Mouse (Mus musculus): ENCODE measurements around the gene Zfp750. TPM values are rescaled to one million over a fixed set of nuclear protein-coding genes. Genes with fewer than 3 reads are reported as not detected.

Gene Zfp750
- polyA plus RNA-seq, 1 experiment from 2014 or later, result not detected

DNA sequence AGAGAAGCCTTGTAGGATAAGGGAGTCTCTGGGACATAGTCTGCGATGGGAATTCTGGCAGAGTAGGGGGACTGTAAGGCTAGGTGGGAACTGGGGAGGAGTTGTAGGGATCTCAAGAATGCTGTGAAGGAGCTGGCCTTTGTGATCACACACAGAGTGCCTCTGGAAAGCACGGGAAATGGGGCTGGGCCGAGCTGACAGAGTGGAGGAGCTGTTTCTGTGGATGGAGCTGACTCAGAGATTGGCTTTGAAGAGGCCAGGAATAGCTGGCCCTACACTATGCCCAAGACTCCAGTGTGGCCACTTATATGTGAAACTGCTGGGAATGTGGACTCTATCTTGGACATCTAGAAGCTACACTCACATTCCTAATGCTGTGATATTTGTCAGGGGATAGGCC, 17.4 kb upstream of the Zfp750 start:
- ATAC-seq (no peak), DNase-seq (ENCODE audit: low read depth, low spot score) (no peak)
- in situ Hi-C loops (cut with MboI; ENCODE audit: low pct_unique_long_range_greater_than_20kb), result no loop called here
- ChIA-PET POLR2A (interaction anchor here (0.6 kb wide), 1 partner anchor 200 kb away, joined by 3 read pairs; no protein-coding TSS in a partner anchor), CTCF (interaction anchor here (0.9 to 1.6 kb wide), 3 partner anchors 9 to 13 kb away, joined by 3 read pairs; no protein-coding TSS in a partner anchor)
- no peaks in the 10 kb centered on the region for H3K27me3 ChIP-seq
- TF ChIP-seq CTCF (IDR thresholded peaks at IDR 0.05), result no peak

DNA sequence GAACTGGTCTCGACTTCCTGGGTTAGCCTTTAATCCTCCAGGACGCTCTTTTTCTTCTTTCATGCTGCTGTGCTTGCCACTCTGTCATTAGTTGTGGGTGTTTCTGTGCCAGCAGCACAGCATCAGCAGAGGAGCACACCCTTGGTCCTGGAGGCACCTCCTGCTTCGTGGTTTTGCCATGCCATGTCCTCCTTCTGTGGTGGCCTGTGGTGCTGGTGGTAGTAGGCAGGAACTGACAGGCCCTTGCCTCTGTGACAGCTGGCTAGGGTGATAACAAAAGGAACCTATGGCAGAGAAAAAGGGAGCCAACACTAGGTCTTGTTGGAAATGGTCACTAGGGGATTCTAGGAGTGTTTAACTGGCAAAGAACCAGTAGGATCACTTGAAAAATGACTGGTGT, 10.6 kb upstream of the Zfp750 start:
- TF ChIP-seq CTCF (IDR thresholded peaks at IDR 0.05), result no peak
- POLR2A ChIA-PET, result no interaction called here
- no peaks in the 10 kb centered on the region for H3K27me3 ChIP-seq
- in situ Hi-C loops (cut with MboI; ENCODE audit: low pct_unique_long_range_greater_than_20kb), result no loop called here
- DNase-seq (ENCODE audit: low read depth, low spot score) (no peak), ATAC-seq (no peak)
- CTCF ChIA-PET, result no interaction called here

DNA sequence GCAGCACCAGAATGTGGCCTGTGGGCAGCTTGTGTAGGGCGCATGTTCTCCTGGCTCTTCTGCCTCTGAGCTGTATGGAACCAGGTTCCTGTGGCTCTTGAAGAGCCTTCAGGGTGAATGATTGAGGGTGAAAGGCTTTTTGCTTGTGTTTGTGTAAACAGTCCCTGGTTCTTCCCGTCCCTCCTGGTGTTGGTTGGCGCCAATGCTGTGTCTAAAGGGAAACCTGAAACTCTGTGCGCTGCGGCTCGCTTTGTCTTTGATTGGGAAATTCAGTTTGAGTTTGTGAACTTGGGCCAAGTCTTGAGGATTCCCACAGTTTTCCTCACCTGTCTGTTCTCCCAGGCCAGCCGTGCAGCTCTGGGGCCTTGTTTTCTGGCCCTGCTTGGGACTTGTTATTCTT, 5.1 kb upstream of the Zfp750 start:
- TF ChIP-seq CTCF (IDR thresholded peaks at IDR 0.05), result no peak
- ATAC-seq, result no peak
- no peak for DNase-seq (ENCODE audit: low read depth, low spot score)
- ChIA-PET CTCF (interaction anchor here (0.9 kb wide), 1 partner anchor 12 kb away, joined by 3 read pairs; no protein-coding TSS in a partner anchor), POLR2A (no interaction called here)
- no peaks in the 10 kb centered on the region for H3K27me3 ChIP-seq
- in situ Hi-C loops (cut with MboI; ENCODE audit: low pct_unique_long_range_greater_than_20kb), result no loop called here

DNA sequence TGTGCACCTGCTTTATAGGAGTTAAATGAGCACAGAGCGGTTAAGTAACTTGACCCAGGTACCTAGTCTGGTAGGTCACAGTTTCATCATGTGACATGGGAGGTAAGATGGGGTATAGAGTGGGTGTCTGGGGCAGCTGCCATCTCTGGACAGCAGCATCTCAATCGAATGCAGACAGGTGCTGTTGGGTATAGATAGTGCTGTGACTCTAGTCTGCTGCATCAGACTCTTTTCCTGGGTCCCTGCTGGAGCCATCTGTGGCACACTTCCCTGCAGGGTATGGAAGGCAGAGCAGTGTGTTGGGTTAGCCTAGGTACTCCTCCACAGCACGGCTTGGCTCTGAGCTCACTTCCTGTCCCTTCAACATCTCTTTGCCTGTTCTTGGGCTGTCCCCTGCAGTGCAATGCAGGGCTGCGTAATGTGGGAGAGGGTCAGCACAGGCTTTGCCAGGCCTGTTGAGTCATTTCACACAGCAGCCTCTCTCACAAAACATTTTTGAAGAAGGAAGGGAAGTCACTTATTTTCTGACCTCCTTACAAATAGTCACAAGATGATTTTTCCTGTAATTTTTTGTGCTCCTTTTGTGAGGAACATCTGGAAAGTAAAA, 3.1 kb upstream of the Zfp750 start:
- no peaks in the 10 kb centered on the region for H3K27me3 ChIP-seq
- POLR2A ChIA-PET, result no interaction called here
- CTCF ChIA-PET, result interaction anchor here (1.5 kb wide), 1 partner anchor 9 kb away, joined by 4 read pairs; no protein-coding TSS in a partner anchor
- ATAC-seq (no peak), DNase-seq (ENCODE audit: low read depth, low spot score) (no peak)
- in situ Hi-C loops (cut with MboI; ENCODE audit: low pct_unique_long_range_greater_than_20kb), result no loop called here
- TF ChIP-seq CTCF (IDR thresholded peaks at IDR 0.05), result no peak

DNA sequence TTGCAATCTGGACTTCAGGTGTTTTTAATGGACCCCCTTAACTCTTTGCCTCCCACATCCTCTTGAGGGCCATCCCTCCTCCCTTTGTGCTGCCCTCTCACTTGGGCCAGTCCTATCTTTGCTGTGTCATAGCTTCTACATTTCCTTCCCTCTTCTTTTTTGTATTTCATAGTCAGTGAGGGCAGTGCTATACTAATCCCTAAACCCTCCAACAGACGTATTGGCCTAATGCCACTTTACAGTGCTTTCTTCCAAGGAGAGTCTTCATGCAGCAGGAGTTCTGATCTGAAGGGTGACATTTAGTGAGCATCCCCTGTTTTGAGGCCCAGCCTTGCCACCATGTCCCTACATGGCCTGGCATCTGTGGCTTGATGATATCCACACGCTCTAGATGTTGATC, 1.6 kb upstream of the Zfp750 start:
- no peak for DNase-seq (ENCODE audit: low read depth, low spot score)
- H3K27me3 ChIP-seq, result no peaks in the 10 kb centered on the region
- TF ChIP-seq CTCF (IDR thresholded peaks at IDR 0.05), result no peak
- POLR2A ChIA-PET, result interaction anchor here (0.7 to 0.9 kb wide), 2 partner anchors 19 to 190 kb away, joined by 4 read pairs; no protein-coding TSS in a partner anchor
- no peak for ATAC-seq
- CTCF ChIA-PET, result no interaction called here
- in situ Hi-C loops (cut with MboI; ENCODE audit: low pct_unique_long_range_greater_than_20kb), result no loop called here

DNA sequence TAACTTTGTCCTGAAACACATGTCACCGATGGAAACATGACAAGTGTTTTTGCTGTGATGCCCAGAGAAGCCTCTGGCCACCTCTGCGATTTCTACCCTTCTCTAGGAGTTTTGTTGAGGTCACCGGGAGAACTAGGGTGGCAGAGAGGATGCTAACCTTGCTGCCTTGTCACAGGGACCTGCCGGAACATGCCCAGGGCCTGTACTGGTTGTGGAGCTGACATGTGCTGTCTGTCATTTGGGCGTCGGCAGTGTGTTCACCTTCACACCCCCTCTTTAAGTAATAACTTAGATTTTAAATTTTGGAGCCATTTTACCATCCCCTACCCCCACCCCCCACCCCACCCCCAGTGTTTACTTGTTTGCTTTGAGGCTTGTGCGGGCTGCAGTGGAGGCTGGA, 570 bp upstream of the Zfp750 start:
- in situ Hi-C loops (cut with MboI; ENCODE audit: low pct_unique_long_range_greater_than_20kb), result no loop called here
- H3K27me3 ChIP-seq, result no peaks in the 10 kb centered on the region
- no peak for ATAC-seq
- no peak for DNase-seq (ENCODE audit: low read depth, low spot score)
- ChIA-PET POLR2A (interaction anchor here (0.9 kb wide), 1 partner anchor 18 kb away, joined by 4 read pairs; no protein-coding TSS in a partner anchor), CTCF (no interaction called here)
- TF ChIP-seq CTCF (IDR thresholded peaks at IDR 0.05), result no peak

DNA sequence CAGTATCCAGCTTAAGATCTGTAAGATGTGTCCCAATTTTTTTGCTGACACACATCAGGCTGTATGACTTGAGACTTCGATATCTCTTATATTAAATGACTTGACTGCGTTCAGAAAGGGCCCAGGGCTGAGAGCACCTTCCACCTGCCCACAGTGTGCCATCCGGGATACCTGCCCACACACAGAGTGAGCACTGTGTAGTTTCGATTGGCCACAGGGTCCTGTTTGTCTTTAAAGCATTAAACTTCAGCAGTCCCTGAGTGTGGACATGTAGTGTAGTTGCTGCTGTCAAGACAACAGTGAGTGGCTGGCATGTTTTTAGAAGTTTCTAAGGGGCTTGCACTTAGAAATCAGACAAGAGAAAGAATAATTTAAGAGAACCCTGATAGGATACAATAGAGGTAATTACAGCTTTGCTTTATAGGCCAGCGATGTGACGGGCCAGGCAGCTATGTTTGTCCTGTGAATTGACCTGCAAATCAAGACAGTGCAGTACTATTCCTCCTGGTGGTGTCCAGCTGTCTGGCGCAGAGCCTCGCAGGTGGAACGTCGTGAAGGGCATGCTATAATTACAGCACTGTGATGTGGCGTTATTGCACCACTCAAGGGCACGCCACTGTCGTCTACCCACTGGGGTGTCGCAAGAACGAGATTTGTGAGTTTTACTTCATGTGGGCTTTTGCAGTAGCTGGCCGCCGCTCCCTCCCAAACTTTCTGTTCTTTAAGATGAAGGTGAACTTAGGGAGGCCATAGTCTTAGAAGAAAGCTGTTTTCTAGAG, 1.3 kb downstream of the Zfp750 start:
- POLR2A ChIA-PET, result no interaction called here
- CTCF ChIA-PET, result interaction anchor here (0.9 kb wide), 1 partner anchor 16 kb away, joined by 3 read pairs; no protein-coding TSS in a partner anchor
- in situ Hi-C loops (cut with MboI; ENCODE audit: low pct_unique_long_range_greater_than_20kb), result no loop called here
- DNase-seq (ENCODE audit: low read depth, low spot score) (no peak), ATAC-seq (no peak)
- TF ChIP-seq CTCF (IDR thresholded peaks at IDR 0.05), result no peak
- H3K27me3 ChIP-seq, result no peaks in the 10 kb centered on the region

DNA sequence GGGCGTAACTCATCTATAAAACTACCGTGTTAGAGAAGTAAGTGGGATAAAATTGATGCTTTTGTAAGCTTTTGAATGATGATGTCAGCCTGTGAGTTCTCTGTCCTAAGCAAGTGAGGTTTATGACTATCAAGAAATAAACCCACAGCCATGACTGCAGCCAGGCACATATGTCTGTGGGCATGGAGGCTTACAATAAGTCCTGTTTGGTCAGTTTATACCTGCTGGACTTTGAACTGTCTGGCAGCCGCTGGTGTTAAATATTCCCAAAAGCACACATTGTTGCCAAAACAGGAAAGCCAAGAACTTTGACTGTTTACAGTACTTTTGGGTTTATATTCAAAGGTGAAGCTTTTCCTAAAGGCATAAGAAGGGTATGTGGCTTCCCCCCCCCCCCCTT, 2.2 kb downstream of the Zfp750 start:
- POLR2A ChIA-PET, result no interaction called here
- H3K27me3 ChIP-seq, result no peaks in the 10 kb centered on the region
- DNase-seq (ENCODE audit: low read depth, low spot score), result no peak
- TF ChIP-seq CTCF (IDR thresholded peaks at IDR 0.05), result no peak
- no peak for ATAC-seq
- CTCF ChIA-PET, result interaction anchor here (1.5 kb wide), 1 partner anchor 11 kb away, joined by 6 read pairs; no protein-coding TSS in a partner anchor
- in situ Hi-C loops (cut with MboI; ENCODE audit: low pct_unique_long_range_greater_than_20kb), result no loop called here

DNA sequence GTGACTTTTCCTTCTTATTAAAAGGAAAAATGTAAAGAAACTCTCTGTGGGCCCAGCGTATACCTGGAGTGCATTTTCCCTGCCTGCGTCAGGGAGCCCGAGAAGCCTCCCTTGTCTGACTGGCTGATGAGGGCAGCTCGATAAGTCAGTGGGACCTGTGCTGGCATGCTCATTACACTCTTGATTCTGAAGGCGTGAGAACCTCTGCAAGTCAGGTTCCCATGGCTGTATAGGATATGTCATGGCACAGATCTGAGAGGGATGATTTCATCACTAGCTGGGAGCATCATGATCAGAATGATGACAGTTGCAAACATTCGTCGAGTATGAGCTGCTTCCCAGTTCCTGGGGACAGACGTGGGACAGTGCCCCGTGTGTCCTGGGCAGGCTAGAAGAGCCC, 3.1 kb downstream of the Zfp750 start:
- CTCF ChIA-PET, result interaction anchor here (0.9 to 1.5 kb wide), 3 partner anchors 10 to 34 kb away, joined by 3 to 6 read pairs (median 3); no protein-coding TSS in a partner anchor
- in situ Hi-C loops (cut with MboI; ENCODE audit: low pct_unique_long_range_greater_than_20kb), result no loop called here
- no peak for TF ChIP-seq CTCF (IDR thresholded peaks at IDR 0.05)
- ATAC-seq (no peak), DNase-seq (ENCODE audit: low read depth, low spot score) (no peak)
- POLR2A ChIA-PET, result no interaction called here
- H3K27me3 ChIP-seq, result no peaks in the 10 kb centered on the region

DNA sequence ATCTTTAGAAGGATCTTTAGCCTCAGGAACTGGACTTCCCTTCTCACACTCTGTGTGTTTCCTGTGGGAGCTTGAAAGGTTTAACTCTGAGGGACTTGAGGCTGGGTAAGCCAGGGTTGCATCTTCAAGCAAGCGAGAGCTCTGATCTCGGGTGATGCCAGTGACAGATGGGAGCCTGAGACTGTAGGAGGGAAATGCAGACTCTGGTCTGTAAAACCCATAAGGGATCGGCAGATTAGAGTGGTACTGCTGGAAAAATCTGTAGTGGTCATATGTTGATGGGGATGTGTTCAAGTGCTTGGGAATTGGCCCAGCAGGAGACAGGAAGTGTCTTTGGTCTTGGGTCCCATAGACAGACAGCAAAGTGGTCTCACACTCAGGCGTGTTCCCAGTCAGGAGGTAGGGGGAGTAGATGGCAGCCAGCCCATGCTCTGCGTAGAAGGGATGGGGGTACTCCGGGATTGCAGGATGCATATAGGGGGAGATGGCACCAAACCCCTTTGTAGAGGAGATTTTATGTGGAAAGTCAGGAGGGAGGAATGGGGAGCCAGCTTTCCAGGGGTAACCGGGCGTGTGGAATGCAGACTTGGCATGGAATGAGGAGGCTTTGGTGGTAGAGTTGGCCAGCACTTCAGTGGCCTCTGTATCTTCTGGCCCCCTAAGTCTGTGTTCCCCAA, 6.1 kb downstream of the Zfp750 start:
- in situ Hi-C loops (cut with MboI; ENCODE audit: low pct_unique_long_range_greater_than_20kb), result no loop called here
- POLR2A ChIA-PET, result interaction anchor here (0.6 kb wide), 1 partner anchor 53 kb away, joined by 3 read pairs; no protein-coding TSS in a partner anchor

More for the DNA sequence above, 6.1 kb downstream of the Zfp750 start:
- H3K27me3 ChIP-seq, result no peaks in the 10 kb centered on the region
- DNase-seq (ENCODE audit: low read depth, low spot score) (peak; percentile 9), ATAC-seq (peak; percentile 70)
- TF ChIP-seq CTCF (IDR thresholded peaks at IDR 0.05), result no peak
- CTCF ChIA-PET, result interaction anchor here (1.2 kb wide), 1 partner anchor 10 kb away, joined by 4 read pairs; no protein-coding TSS in a partner anchor
